Mouse (Mus musculus) kidney, postnatal 4 days (tissue): ENCODE measurements at regions not wholly inside any gene's neighbourhood (a gene's known extent, or its start where the extent isn't known, plus 50 kb on each side); places are given as distances from the start of the nearest gene placed in this dataset.
A peak's percentile ranks its signal among the peaks of the same experiment; 100 is the strongest.
"Not testable (repeated sequence)": the region's sequence is repeated elsewhere in the genome, so short reads cannot be mapped to it uniquely, and the experiment has no call there.

Source experiments
- DNase-seq, 2 experiments: peaks; one replicate each; pipeline ENCODE4 v3.0.0; 2021; ENCODE audit warnings: mixed read lengths in 2 of 2

GRCm38 (mm10) chr8:126833006-126833405, 112.6 kb downstream of the Tomm20 start:
- peak; percentile 44 to 62 for DNase-seq

DNA sequence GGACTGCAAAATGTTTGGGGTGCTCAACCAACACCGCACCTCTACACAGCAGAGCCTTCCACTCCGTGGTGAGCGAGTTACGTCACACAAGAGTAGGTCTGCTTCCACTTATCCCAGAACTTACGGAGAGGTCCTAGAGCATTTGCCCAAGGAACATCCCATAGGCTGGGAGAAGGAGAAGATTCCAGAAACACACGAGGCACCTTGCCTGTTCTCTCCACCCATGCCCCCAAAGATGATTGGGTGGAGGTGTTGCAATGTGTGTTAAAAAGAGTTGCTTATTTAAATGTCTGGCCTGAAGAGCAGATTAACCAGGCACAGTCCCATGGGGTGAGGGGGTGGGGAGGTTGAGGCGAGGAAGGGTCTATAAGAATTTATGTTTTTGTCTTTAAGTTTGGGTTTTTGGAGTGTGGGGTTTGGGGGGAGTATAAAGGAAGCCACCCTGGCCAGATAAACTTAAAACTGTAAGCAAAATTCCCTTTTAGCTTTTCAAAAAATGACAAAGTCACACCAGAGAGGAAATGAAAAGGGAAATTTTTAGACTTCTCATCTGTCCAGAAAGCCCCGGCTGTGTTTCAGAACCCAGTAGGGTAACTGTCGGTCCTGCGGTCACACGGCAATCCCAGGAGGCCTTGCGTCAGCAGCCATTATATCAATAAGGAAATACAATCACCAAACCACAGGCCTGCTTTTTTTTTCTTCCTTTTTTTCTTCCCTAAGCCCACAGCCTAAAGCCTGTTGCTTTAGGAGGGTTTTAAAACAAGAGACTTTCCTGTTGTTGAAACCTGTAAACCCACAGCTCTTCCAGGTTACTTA, 113.3 kb downstream of the Tomm20 start:
- DNase-seq, result peak; percentile 58 to 67

DNA sequence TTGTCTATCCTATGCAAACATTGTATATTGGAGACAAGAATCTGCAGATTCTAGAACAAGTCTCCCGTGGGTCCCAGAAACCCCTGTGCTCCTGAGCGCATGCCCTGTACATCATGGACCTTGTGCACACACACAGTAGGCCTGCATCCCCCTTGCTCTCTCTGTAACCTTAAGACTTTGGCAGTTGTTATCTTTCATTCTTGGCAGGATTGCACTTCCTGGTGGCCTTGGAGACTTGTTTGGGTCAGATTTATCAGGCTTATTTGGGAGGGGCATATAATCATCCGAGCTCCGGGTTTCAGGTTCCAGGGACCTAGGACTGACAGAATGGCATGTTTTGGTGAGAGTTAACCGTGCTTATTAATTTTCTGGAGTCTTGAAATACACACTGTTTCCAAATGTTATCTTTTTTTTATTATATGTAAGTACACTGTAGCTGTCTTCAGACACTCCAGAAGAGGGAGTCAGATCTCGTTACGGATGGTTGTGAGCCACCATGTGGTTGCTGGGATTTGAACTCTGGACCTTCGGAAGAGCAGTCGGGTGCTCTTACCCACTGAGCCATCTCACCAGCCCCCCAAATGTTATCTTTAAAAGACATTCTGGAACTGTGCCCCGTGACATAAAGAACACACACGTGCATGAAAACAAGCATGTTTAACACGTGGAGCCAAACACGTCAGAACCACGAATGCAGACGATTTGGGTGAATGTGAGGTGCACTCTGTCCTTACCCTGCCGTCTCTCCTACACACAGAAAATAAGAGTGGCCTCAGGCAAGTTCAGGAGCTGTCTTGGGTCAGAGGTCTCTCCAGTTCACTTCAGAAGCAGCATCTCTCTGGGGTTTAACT, 114.1 kb downstream of the Tomm20 start:
- no peak for DNase-seq

DNA sequence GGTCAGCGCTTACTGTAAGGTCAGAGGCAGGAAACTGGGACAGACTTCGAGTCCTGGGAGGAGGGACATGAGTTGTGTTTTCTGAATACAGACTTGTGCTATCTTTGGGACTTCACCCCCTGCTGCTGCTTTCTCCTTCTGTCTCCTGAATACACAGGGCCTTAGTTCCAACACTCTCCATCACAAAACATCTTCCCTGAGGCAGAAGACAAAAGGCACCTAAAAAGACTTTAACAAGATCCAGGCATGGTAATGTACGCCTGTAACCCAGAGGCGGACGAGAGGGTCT, 115.5 kb downstream of the Tomm20 start:
- no peak for DNase-seq

- DNase-seq, result peak; percentile 59 to 75
These were observed 116.0 kb downstream of the Tomm20 start for GRCm38 (mm10) chr8:126829376-126830241.

GRCm38 (mm10) chr8:126827681-126828383, 117.8 kb downstream of the Tomm20 start:
- DNase-seq, result peak; percentile 66 to 80

GRCm38 (mm10) chr8:126826328-126827285, 119.0 kb downstream of the Tomm20 start:
- DNase-seq, result peak; percentile 85 to 92

DNA sequence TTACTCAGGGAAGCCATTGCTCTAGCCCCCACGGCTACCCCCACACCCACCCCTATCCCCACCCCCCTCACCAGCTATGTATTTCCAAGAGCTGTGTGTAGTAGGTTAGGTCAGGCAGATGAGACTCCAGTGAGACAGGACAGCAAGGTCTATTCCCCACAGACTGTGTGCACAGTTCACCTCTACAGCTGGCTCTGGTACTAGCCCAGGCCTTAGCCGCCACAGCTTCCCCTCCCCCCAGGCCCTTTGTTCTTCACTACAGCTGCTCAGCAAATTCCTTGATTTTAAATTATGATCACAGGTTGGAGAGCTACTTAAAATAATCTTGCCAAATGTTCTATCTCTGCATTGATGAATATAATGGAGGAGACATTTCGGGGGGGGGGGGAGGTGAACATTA, 119.8 kb downstream of the Tomm20 start:
- peak; percentile 80 to 87 for DNase-seq

- peak; percentile 62 to 78 for DNase-seq
These were observed 121.0 kb downstream of the Tomm20 start for GRCm38 (mm10) chr8:126824575-126825208.

DNA sequence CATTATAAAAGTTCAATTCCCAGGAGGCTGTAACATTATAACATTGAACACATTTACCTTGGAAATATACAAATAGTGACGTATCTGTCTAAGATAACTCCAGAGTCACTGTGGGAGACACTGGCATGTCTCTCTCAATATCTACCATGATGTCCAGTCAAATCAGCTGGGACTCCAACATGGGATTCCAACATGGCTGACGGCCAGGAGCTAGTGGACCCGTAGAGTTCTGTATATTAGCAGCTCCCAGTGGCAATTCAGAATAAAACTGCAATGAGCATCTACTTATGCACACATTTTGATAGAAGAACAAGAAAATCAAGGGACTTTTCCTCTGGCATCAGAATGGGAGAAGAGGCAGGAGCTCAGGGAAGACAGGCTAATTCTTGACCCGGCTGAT, 123.4 kb downstream of the Tomm20 start:
- DNase-seq, result no peak

- DNase-seq, result no peak
These were observed 124.4 kb downstream of the Tomm20 start for GRCm38 (mm10) chr8:126821279-126821678.

DNA sequence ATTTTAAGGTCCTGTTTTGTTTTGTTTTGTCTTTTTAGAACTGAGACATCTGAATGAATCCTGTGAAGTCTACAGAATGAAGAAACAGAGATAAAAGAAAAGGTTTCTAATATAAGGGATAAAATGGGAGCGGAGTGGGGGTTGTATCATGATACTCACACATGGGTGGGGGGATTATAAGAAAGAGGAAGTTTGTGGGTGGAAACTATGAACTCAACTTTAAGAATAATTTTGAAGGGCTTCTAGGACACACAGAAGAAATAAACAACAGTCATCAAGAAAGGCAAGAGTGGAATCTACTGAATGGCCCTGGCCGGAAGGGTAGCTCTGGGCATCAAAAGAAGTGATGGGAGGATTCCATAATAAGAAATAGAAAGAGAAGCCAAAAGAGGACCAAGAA, 125.1 kb downstream of the Tomm20 start:
- no peak for DNase-seq

DNA sequence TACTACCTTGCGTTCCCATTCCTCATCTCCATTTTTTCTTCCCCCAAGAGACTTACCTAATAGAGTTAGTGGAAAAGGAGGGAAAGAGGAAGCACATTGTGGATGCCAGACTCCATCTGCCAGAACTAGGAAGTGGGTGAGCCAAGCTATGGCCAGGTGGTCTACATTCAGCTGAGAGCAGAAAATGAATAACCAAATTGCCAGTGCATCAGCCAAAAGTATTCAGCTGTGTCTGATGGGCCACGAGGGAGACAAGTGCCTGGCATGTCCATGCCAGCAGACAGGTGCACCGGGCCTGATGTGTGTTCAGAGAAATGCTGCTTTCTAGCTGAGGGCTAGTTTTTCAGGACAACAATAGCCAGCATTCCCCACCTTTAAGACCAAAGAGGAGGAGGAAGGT, 126.4 kb downstream of the Tomm20 start:
- DNase-seq, result no peak

DNA sequence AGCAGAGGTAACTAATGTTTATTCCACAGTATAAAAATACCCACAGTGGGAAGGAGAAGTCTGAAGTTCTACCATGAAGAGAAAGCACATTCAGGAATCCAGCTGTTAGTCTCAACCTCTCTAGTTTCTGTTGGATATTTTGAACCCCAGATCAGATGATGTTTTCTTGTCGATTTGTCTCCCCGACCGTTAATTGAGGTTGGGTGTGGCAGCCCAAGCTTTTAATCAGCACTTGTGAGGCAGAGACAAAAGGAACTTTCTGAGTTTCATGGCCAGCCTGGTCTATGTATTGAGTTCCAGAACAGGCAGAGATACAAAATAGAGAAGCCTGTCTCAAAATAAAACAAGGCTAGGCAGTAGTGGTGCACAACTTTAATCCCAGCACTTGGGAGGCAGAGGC, 129.5 kb downstream of the Tomm20 start:
- no peak for DNase-seq

DNA sequence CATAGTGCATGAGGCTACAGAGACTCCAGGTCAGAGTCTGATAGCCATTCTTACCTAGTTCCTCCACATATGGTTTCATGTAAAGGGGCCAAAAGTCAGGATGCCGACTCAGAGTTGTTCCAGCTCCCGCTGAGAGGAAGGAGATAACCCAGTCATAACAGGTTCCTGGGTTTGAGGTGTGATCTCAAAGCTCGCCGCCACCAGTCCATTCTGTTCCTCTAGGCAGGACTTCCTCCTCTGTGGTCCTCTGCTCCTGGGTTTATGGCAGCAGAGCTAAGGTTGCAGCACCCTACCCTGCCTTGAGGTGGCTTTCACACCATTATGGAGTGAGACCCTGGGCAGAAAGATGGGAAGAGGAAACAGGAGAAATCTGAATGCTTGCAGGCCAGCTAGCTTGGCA, 131.2 kb downstream of the Tomm20 start:
- DNase-seq, result no peak

DNA sequence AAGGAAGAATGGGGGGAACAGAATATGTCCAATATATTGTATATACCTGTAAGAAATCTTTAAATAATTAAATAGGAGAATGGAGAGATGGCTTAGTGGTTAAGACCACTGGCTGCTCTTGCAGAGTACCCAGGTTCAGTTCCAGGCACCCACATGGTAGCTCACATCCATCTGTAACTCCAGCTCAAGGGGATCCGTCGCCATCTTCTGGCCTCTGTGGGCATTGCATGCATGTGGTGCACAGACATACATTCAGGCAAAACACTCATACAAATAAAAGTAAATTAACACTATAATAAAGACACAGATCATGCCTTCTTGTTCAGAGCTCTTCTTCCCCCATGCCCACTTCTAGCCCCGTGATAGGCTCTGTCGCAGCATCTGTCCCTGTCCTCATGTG, 132.0 kb downstream of the Tomm20 start:
- no peak for DNase-seq

- DNase-seq, result no peak
These were observed 132.9 kb downstream of the Tomm20 start for GRCm38 (mm10) chr8:126812777-126813176.

DNA sequence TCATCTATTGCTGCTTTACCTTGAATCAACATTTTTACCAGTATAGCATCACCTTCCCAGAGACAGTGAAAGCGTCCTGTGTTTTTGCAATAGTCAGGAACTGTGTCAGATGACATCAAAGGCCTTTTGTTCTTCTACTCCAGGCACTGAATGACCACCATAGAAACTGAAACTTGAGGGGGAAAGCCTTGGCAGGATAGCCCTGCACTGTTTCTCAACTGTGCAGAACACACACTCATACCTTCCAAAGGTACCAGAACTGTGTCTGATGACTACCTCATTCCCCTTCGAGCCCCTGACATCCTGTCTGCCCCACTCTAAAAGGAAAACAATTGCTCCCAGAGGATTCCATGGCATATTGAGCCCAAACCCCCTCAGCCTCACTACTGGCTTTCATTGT, 134.3 kb downstream of the Tomm20 start:
- not testable (repeated sequence) for DNase-seq

DNA sequence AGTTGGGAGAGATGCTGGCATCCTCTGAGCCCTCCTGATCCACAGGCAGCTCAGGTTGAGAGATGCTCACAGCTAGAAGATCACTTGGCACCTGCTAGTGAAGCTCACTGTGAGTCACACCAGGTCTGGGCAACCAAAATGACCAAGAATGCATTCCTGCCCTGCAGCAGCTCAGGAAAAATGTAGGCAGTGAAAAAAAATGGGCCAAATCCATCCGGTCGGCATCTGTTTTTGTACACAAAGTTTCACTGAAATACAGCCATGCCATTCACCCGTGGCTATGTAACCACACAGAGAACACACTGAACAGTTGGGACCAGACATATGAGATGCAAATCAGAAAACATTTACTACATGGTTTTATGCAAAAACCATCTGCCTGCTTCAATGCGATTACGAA, 135.1 kb downstream of the Tomm20 start:
- DNase-seq, result no peak

DNA sequence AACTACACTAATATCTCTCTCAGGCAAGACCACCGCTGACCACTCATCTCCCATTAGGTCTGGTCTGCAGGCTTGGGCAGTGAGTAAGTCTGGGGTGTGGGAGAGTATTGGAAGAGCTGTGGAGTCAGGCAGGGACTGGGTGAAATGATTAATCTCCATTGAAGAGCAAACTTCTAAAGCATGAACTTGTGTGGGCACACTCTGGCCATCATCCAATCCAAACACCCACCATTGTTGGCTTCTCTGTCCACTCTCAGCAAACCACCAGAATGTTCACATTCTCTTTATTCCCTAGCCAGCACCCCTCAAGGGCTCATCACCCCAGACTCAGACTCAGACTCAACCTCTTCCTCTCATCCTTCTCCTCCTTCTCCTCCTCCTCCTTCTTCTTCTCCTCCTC, 136.3 kb downstream of the Tomm20 start:
- DNase-seq, result no peak

- DNase-seq, result no peak
These were observed 137.1 kb downstream of the Tomm20 start for GRCm38 (mm10) chr8:126808496-126808895.
